Mouse (Mus musculus): ENCODE measurements around the gene Rbfox1.

DNA sequence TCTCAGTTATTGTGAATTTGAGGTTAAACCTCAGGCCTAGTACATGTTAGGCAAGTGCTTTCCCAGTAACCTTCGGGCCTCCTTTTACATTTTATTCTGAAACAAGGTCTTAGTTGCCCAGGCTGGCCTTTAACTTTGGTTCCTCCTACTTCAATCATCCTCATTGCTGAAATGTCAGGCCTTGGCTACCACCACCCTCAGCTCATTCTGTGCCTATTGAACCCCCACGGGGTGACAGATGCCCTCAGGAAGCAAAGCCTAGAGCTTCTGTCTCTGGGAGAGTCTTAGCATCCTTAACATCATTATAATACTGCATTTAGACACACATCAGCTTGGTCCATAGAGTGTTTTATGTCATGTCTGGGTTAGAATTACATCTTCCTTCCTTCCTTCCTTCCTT, 1162.3 kb downstream of the Rbfox1 start:
- TF ChIP-seq CTCF (IDR thresholded peaks at IDR 0.05; ENCODE audit: insufficient read depth, low read length) = no peak
- TF ChIP-seq POLR2A (IDR thresholded peaks at IDR 0.05; ENCODE audit: borderline replicate concordance, extremely low read depth, low read depth, low read length) = no peak

Measured in lung, adult 2 months (tissue).